Mouse (Mus musculus): ENCODE results near the gene Ppat. TPM values are rescaled to one million over a fixed set of nuclear protein-coding genes. Genes with fewer than 3 reads are reported as not detected.
"Not testable (repeated sequence)": the region's sequence is repeated elsewhere in the genome, so short reads cannot be mapped to it uniquely, and the experiment has no call there.

The Ppat gene
- 4.3 and 4.8 TPM in 2 replicates for polyA plus RNA-seq (2012; rRNA removed)

DNA sequence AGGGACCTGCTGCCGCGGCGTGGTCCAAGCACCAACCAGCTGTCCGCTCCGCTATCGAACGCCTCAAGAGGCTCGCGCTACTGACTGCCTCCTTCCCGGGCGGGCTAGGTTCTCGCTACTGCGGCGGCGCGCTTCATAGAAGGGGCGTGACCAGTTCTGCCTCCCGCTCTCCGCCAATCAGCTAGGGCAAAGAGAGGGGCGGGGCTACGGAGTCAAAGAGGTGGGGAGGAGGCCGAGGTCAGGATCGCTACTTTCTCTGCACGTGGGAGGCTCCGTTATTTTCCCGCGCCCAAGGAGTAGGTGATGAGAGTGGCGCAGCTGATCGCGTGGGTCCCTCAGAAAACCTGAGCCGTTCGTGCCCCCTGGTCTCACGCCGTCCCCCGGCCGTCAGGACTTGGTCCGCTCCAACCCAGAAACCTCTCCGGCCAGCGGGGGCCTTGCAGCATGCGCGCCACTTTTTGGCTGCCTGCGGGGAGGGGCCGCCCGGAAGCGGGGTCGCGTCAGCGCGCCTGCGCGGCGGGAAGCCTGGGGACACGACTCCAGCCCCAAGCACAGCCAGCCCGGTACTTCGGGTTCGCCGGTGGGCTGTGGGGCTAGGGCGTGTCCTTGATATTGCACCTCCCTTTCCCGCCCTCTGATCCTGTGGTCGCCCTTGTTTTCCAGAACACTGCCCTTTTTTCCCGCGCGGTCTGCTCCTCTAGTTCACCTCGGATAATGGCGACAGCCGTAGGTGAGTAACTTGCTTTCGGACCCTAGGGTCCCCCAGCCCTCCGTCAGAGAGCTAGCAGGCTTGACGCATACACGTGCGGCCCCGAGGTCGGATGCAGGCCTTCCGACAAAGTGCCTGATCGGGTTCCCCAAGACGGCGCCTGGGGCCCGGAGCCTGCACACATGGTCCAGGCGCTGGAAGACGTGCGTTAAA lies at the start of gene Ppat, which contains the start of gene Paics:
TSS of gene Ppat (minus strand) at position 473 of the 922 bp plus-strand sequence.
TSS of gene Paics (plus strand) at position 202 of the 922 bp plus-strand sequence.
- TF ChIP-seq CTCF (IDR thresholded peaks at IDR 0.05; ENCODE audit: insufficient read depth, low read length) = no peak
- TF ChIP-seq POLR2A (IDR thresholded peaks at IDR 0.05; ENCODE audit: borderline replicate concordance, extremely low read depth, low read depth, low read length) = peak; percentile 83; the same call in 1 of the 2 replicates
- WGBS = under 1% methylated on average over 81 of the region's 81 CpGs
- H3K4me3 ChIP-seq (replicated peaks; ENCODE audit: extremely low read depth, low read depth, low read length) = peak within 1 kb of the TSS; percentile 93

DNA sequence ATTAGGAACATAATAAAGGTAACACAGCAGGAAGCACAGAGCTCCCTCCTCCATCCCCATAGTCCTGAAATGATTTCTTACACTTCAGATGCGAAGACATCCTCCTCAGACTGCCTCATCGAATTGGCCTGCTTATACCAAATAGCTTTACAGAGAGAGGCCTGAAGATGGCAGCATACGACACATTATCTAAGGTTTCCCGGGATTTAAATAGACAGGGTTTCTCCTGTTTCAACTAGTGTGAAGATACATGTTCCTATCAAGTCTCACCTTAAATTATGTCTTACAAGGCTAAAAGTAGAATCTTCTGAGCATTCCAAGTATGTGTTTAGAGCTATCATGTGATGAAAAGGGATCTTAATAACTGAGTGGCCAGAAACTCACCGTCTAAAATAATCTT lies 47.0 kb upstream of the Ppat start:
- WGBS = 46% methylated on average over 5 of the region's 5 CpGs
- Histone ChIP-seq H3K4me3 (replicated peaks; ENCODE audit: extremely low read depth, low read depth, low read length) (no peak overlapping the region), H3K4me1 (ENCODE audit: control insufficient read depth, insufficient read depth, low read length) (no peaks in the 10 kb centered on the region)
- DNase-seq = no peak
- TF ChIP-seq CTCF (IDR thresholded peaks at IDR 0.05; ENCODE audit: insufficient read depth, low read length) (0 out of 2 replicates have a peak, but pooled peaks have one; percentile 9), POLR2A (IDR thresholded peaks at IDR 0.05; ENCODE audit: borderline replicate concordance, extremely low read depth, low read depth, low read length) (no peak)

More for the DNA sequence above, at the start of gene Ppat, which contains the start of gene Paics:
- peaks cover 13% of the 10 kb centered on the region for H3K4me1 ChIP-seq (ENCODE audit: control insufficient read depth, insufficient read depth, low read length)
- DNase-seq = peak; percentile 98

DNA sequence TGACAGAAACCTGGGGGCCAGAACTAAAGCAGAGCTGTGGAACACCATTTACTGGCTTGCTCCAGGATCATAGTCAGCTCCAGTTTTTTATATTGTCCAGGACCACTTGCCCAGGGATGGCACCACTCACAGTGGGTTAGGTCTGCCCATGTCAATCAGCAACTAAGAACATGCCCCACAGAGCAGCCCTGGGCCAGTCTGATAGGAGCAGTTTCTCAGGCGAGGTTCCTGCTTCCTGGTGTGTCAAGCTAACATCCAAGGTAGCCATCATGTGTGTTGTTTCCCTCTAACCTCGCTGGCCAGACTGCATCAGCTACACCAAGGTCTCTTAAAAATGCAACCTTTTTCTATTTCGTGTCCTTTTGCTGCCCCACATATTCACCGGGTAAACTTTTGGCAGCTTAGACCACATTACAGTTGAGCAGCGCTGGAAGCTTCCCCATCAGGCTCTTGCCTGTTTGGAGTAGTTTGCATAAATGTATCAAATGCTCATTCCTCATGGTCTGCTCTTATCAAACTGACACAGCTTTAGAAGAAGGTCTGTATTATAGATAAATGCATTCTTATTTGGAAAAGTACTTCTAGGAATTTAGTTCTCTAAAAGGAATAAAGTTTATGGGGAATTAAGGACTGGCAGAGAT lies 41.9 kb upstream of the Ppat start:
- WGBS = 93% methylated on average over 5 of the region's 5 CpGs
- TF ChIP-seq CTCF (IDR thresholded peaks at IDR 0.05; ENCODE audit: insufficient read depth, low read length) (no peak), POLR2A (IDR thresholded peaks at IDR 0.05; ENCODE audit: borderline replicate concordance, extremely low read depth, low read depth, low read length) (no peak)

DNA sequence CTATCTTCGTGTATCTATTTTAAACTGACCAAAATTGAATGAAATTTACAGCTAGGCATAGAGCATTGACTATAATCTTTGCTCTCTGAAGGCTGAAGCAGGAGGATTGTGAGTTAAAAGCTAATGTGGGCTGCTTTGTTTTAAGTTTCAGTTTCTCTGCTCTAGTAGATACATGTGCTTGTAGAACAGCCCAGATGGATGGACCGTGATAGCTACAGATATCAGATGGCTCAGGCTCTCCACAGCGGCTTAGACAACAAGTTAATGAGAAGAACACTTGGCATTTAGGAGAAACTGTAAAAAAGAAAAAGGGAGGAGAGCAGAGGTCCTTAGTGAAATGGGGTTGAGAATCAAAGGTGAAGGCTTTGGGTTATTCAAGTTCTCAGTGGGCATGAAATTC lies 39.4 kb upstream of the Ppat start:
- Histone ChIP-seq H3K4me3 (replicated peaks; ENCODE audit: extremely low read depth, low read depth, low read length) (no peak overlapping the region), H3K4me1 (ENCODE audit: control insufficient read depth, insufficient read depth, low read length) (no peaks in the 10 kb centered on the region)
- DNase-seq = no peak
- no peak for TF ChIP-seq CTCF (IDR thresholded peaks at IDR 0.05; ENCODE audit: insufficient read depth, low read length)
- TF ChIP-seq POLR2A (IDR thresholded peaks at IDR 0.05; ENCODE audit: borderline replicate concordance, extremely low read depth, low read depth, low read length) = no peak
- 94% methylated on average over 3 of the region's 3 CpGs for WGBS

More for the DNA sequence above, 41.9 kb upstream of the Ppat start:
- no peak overlapping the region for H3K4me3 ChIP-seq (replicated peaks; ENCODE audit: extremely low read depth, low read depth, low read length)
- no peaks in the 10 kb centered on the region for H3K4me1 ChIP-seq (ENCODE audit: control insufficient read depth, insufficient read depth, low read length)
- DNase-seq = no peak

DNA sequence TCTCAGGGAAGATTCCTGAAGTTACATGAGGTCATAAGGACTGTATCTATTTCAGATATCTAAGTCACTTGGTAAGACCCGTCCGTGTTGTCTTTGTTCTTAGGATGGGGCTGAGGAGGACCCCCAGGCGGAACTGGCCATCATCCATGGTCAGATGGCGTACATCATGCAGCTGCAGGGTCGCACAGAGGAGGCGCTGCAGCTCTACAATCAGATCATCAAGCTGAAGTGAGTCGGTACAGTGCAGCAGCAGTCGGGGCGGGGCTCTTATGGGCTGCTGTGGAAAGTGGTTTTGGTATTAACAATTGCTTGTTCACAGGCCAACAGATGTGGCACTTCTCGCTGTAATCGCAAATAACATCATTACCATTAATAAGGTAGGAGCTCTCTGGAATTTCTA lies 32.6 kb upstream of the Ppat start:
- no peak for TF ChIP-seq CTCF (IDR thresholded peaks at IDR 0.05; ENCODE audit: insufficient read depth, low read length)
- TF ChIP-seq POLR2A (IDR thresholded peaks at IDR 0.05; ENCODE audit: borderline replicate concordance, extremely low read depth, low read depth, low read length) = no peak

DNA sequence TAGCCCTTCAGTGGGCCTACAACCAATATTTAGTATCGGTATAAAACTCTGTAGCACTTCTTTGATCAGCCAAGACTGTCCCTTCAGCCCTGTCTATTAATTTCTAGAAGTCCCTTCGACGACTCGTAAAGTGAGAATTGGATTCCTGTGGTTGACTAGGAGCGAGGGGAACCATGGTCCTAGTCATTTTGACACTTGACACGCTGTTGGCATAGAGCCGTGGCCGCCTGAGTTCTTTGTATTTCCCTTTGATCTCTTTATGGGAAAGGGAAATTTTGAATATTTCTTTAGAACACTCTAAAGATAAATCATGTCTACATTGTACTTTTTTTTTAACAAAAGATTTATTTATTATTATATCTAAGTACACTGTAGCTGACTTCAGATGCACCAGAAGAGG lies 24.4 kb upstream of the Ppat start:
- DNase-seq = no peak
- peak overlapping the region; percentile 29 for H3K4me3 ChIP-seq (replicated peaks; ENCODE audit: extremely low read depth, low read depth, low read length)
- TF ChIP-seq CTCF (IDR thresholded peaks at IDR 0.05; ENCODE audit: insufficient read depth, low read length) (no peak), POLR2A (IDR thresholded peaks at IDR 0.05; ENCODE audit: borderline replicate concordance, extremely low read depth, low read depth, low read length) (no peak)
- peaks cover 7% of the 10 kb centered on the region for H3K4me1 ChIP-seq (ENCODE audit: control insufficient read depth, insufficient read depth, low read length)
- 63% methylated on average over 8 of the region's 8 CpGs for WGBS

More for the DNA sequence above, 32.6 kb upstream of the Ppat start:
- 93% methylated on average over 11 of the region's 11 CpGs for WGBS
- Histone ChIP-seq H3K4me1 (ENCODE audit: control insufficient read depth, insufficient read depth, low read length) (no peaks in the 10 kb centered on the region), H3K4me3 (replicated peaks; ENCODE audit: extremely low read depth, low read depth, low read length) (no peak overlapping the region)
- no peak for DNase-seq

DNA sequence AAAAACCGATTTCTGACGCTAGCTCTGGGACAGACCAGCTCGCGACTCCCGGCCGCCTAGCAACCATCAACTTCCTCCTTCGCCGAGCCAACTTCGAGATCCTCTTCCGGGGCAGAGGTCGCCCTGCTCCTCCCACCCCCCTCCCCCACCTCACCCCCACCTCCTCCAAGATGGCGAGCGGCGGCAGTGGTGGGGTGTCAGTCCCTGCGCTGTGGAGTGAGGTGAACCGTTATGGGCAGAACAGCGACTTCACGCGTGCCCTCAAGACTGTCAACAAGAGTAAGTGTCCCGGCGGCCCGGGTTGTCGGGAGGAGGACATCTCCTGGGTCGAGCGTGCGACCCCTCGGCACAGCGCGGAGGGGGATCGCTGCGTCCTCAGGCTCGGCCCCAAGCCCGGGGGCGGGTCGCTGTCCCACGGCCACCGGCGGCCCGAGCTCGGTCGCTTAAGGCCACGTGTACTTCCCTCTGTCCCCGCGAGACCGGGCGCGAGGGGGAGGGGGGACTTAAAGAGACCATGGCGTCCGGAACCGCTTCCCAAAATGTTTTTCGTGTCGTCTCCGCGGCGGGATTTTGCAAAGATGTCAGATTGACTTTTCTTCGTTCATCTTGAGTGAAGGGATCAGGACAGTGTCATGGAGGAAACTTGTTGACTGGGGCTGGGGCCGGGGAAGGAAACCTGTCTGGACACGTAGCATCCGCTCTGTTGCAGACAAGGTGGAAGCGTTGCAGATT lies 23.3 kb upstream of the Ppat start, which contains the start of gene Srp72:
TSS of gene Srp72 (plus strand) at position 130 of the 732 bp plus-strand sequence.
- TF ChIP-seq POLR2A (IDR thresholded peaks at IDR 0.05; ENCODE audit: borderline replicate concordance, extremely low read depth, low read depth, low read length) (peak; percentile 73; the same call in 1 of the 2 replicates), CTCF (IDR thresholded peaks at IDR 0.05; ENCODE audit: insufficient read depth, low read length) (no peak)
- H3K4me3 ChIP-seq (replicated peaks; ENCODE audit: extremely low read depth, low read depth, low read length) = peak within 1 kb of the TSS; percentile 100
- peak; percentile 75 for DNase-seq
- H3K4me1 ChIP-seq (ENCODE audit: control insufficient read depth, insufficient read depth, low read length) = peaks cover 7% of the 10 kb centered on the region
- under 1% methylated on average over 60 of the region's 60 CpGs for WGBS

DNA sequence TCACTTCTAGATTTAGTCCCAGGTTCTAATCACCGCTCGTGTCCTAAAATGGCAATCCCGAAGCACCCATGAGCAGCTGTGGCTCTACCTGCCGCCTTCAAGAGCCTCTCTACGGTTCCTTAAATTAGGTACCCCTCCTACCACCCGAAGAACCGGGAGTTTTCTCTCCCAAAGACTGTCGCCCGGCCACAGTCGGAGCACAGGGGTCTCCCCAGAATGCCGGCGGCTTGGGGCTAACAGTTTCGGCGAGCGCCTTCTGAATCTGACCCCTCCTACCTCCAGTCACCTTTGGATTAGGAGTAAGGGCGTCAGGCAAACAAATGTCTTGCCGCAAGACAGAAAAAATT lies 22.8 kb upstream of the Ppat start:
- WGBS = 1% methylated on average over 17 of the region's 17 CpGs

DNA sequence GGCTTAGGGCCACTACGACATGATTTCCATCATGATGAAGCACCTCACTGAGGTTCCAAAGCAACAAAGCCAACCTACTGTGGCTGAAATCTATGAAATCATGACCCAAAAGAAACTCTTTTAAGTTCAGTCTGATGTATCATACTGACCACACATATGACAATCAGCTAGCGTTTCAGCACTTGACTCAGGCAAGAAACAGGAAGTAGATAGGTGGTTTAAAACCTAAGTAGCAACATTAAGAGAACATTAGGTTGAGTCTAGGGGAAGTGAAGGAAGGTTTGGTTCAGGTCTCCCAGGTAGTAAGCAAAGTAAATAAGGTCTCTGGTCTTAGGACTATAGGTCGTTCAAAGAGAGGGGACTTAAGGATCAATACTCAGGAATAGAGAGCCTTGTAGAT lies 22.1 kb upstream of the Ppat start:
- peak overlapping the region; percentile 100 for H3K4me3 ChIP-seq (replicated peaks; ENCODE audit: extremely low read depth, low read depth, low read length)
- TF ChIP-seq CTCF (IDR thresholded peaks at IDR 0.05; ENCODE audit: insufficient read depth, low read length) = no peak
- TF ChIP-seq POLR2A (IDR thresholded peaks at IDR 0.05; ENCODE audit: borderline replicate concordance, extremely low read depth, low read depth, low read length) = no peak
- no peak for DNase-seq
- 47% methylated on average over 3 of the region's 3 CpGs for WGBS
- peaks cover 7% of the 10 kb centered on the region for H3K4me1 ChIP-seq (ENCODE audit: control insufficient read depth, insufficient read depth, low read length)

More for the DNA sequence above, 22.8 kb upstream of the Ppat start:
- peak overlapping the region; percentile 100 for H3K4me3 ChIP-seq (replicated peaks; ENCODE audit: extremely low read depth, low read depth, low read length)
- no peak for DNase-seq
- peaks cover 7% of the 10 kb centered on the region for H3K4me1 ChIP-seq (ENCODE audit: control insufficient read depth, insufficient read depth, low read length)
- TF ChIP-seq POLR2A (IDR thresholded peaks at IDR 0.05; ENCODE audit: borderline replicate concordance, extremely low read depth, low read depth, low read length) = no peak
- no peak for TF ChIP-seq CTCF (IDR thresholded peaks at IDR 0.05; ENCODE audit: insufficient read depth, low read length)

DNA sequence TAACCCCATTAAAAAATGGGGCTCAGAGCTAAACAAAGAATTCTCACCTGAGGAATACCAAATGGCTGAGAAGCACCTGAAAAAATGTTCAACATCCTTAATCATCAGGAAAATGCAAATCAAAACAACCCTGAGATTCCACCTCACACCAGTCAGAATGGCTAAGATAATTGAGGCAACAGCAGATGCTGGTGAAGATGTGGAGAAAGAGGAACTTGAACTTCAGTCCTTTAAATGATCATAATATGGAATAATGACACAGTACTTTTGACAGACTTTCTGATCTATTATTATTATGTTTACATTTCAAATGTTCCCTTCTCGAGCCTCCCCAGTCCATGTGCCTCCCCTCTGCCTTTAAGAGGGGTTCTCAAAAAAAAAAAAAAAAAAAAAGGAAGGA lies 19.7 kb upstream of the Ppat start:
- not testable (repeated sequence) for DNase-seq; H3K4me3 ChIP-seq (replicated peaks; ENCODE audit: extremely low read depth, low read depth, low read length); H3K4me1 ChIP-seq (ENCODE audit: control insufficient read depth, insufficient read depth, low read length)
- 68% methylated on average over 1 of the region's 1 CpGs for WGBS
